ENCODE assay signal across 8 mouse cellular contexts in genomic region chr5:144014551-144015311, GRCm38 (mm10). TPM values are rescaled to one million over a fixed set of nuclear protein-coding genes. Genes with fewer than 3 reads are reported as not detected.
DNase-seq lines count a peak whose midpoint lies in the region; ATAC-seq and TF ChIP-seq lines count a peak whose summit lies in the region.

Gene Ccz1 (minus strand): TSS chr5:144014877.

- H3K36me3 ChIP-seq in heart, embryonic 12.5 days: peaks cover 25% of the 10 kb centered on the region
- peaks cover 20% of the 10 kb centered on the region for H3K36me3 ChIP-seq in kidney, postnatal 0 days (ENCODE audit: insufficient read depth, low read length)
- H3K36me3 ChIP-seq in liver, embryonic 11.5 days (ENCODE audit: control insufficient read depth, insufficient read depth, low read length): peaks cover 12% of the 10 kb centered on the region; the same call in 1 of the 2 replicates
- peaks cover 17% of the 10 kb centered on the region for H3K36me3 ChIP-seq in stomach, embryonic 14.5 days (ENCODE audit: control insufficient read depth, insufficient read depth, low read length)

- WGBS in heart, embryonic 12.5 days: 3% methylated on average over 47 of the region's 47 CpGs
- WGBS in kidney, postnatal 0 days: 3% methylated on average over 44 of the region's 47 CpGs
- WGBS in liver, embryonic 11.5 days: 3% methylated on average over 47 of the region's 47 CpGs
- WGBS in stomach, embryonic 14.5 days: 3% methylated on average over 47 of the region's 47 CpGs

- peak; percentile 87 for DNase-seq in CD4-positive helper T cell, adult 2 months (ENCODE audit: low read depth, low spot score)
- DNase-seq in brain, embryonic 18.5 days (ENCODE audit: low read depth, low spot score): peak; percentile 81
- DNase-seq in kidney, postnatal 0 days (ENCODE audit: low spot score): peak; percentile 97
- peak; percentile 79 for DNase-seq in liver, embryonic 11.5 days (ENCODE audit: low spot score)
- peak; percentile 78 for DNase-seq in naive thymus-derived CD4-positive, alpha-beta T cell, adult 2 months (ENCODE audit: low read depth)

- H3K9ac ChIP-seq in heart, embryonic 12.5 days: peak within 1 kb of the TSS; percentile 94
- H3K9ac ChIP-seq in kidney, postnatal 0 days (ENCODE audit: low read depth, low read length): peak within 1 kb of the TSS; percentile 85
- peak within 1 kb of the TSS; percentile 85 for H3K9ac ChIP-seq in liver, embryonic 11.5 days (ENCODE audit: low read depth, low read length)
- peak within 1 kb of the TSS; percentile 67 for H3K9ac ChIP-seq in stomach, embryonic 14.5 days (replicated peaks; ENCODE audit: low read depth, low read length)

- no peaks in the 10 kb centered on the region for H3K27me3 ChIP-seq in heart, embryonic 12.5 days (replicated peaks)
- H3K27me3 ChIP-seq in kidney, postnatal 0 days (ENCODE audit: insufficient read depth, low read length): no peaks in the 10 kb centered on the region
- no peaks in the 10 kb centered on the region for H3K27me3 ChIP-seq in liver, embryonic 11.5 days (replicated peaks; ENCODE audit: control insufficient read depth, insufficient read depth, low read length)
- no peaks in the 10 kb centered on the region for H3K27me3 ChIP-seq in stomach, embryonic 14.5 days (ENCODE audit: control insufficient read depth, insufficient read depth, low read length)

- peak within 1 kb of the TSS; percentile 66 for H3K27ac ChIP-seq in heart, embryonic 12.5 days (ENCODE audit: poor library complexity, severe bottlenecking)
- peak within 1 kb of the TSS; percentile 84 for H3K27ac ChIP-seq in kidney, postnatal 0 days
- peak within 1 kb of the TSS; percentile 75 for H3K27ac ChIP-seq in liver, embryonic 11.5 days (ENCODE audit: low read depth, low read length)
- peak within 1 kb of the TSS; percentile 58 for H3K27ac ChIP-seq in stomach, embryonic 14.5 days (ENCODE audit: low read length)

- peak; percentile 99 for ATAC-seq in erythroid progenitor cell, adult 5-6 weeks (replicated peaks; ENCODE audit: low FRiP score, poor library complexity, severe bottlenecking)
- ATAC-seq in heart, embryonic 12.5 days (ENCODE audit: insufficient number of reproducible peaks, low FRiP score): peak; percentile 98
- ATAC-seq in kidney, postnatal 0 days (replicated peaks; ENCODE audit: low FRiP score, low read depth): peak; percentile 97
- peak; percentile 99 for ATAC-seq in liver, embryonic 11.5 days (replicated peaks; ENCODE audit: low FRiP score)
- peak; percentile 98 for ATAC-seq in stomach, embryonic 14.5 days (ENCODE audit: insufficient number of reproducible peaks, insufficient read depth, low FRiP score, low read depth)

- peaks cover 3% of the 10 kb centered on the region; the same call in 1 of the 2 replicates for H3K4me1 ChIP-seq in heart, embryonic 12.5 days (replicated peaks)
- no peaks in the 10 kb centered on the region for H3K4me1 ChIP-seq in kidney, postnatal 0 days (replicated peaks; ENCODE audit: insufficient read depth, low read length)
- H3K4me1 ChIP-seq in liver, embryonic 11.5 days (replicated peaks; ENCODE audit: control insufficient read depth, insufficient read depth, low read length): no peaks in the 10 kb centered on the region
- H3K4me1 ChIP-seq in stomach, embryonic 14.5 days (ENCODE audit: control insufficient read depth, insufficient read depth, low read length): no peaks in the 10 kb centered on the region

- TF ChIP-seq CTCF in kidney, postnatal 0 days (IDR thresholded peaks at IDR 0.05; ENCODE audit: low read depth): no peak

- H3K4me2 ChIP-seq in heart, embryonic 12.5 days: peak within 1 kb of the TSS; percentile 60
- H3K4me2 ChIP-seq in kidney, postnatal 0 days (ENCODE audit: low read length): peak within 1 kb of the TSS; percentile 58
- peak within 1 kb of the TSS; percentile 75 for H3K4me2 ChIP-seq in liver, embryonic 11.5 days
- H3K4me2 ChIP-seq in stomach, embryonic 14.5 days (replicated peaks; ENCODE audit: low read depth, low read length): peak within 1 kb of the TSS; percentile 56

- H3K9me3 ChIP-seq in heart, embryonic 12.5 days (replicated peaks): no peaks in the 10 kb centered on the region
- no peaks in the 10 kb centered on the region for H3K9me3 ChIP-seq in kidney, postnatal 0 days (replicated peaks; ENCODE audit: low read length)
- no peaks in the 10 kb centered on the region for H3K9me3 ChIP-seq in liver, embryonic 11.5 days (ENCODE audit: control insufficient read depth, low read length)
- no peaks in the 10 kb centered on the region for H3K9me3 ChIP-seq in stomach, embryonic 14.5 days (ENCODE audit: control insufficient read depth, low read depth, low read length)

- peak within 1 kb of the TSS; percentile 98 for H3K4me3 ChIP-seq in heart, embryonic 12.5 days
- peak within 1 kb of the TSS; percentile 69 for H3K4me3 ChIP-seq in kidney, postnatal 0 days (replicated peaks; ENCODE audit: low read depth, low read length)
- peak within 1 kb of the TSS; percentile 80 for H3K4me3 ChIP-seq in liver, embryonic 11.5 days (ENCODE audit: low read depth, low read length)
- peak within 1 kb of the TSS; percentile 63 for H3K4me3 ChIP-seq in stomach, embryonic 14.5 days (ENCODE audit: low read depth, low read length)

RNA-seq across cellular contexts. Expression of gene Ccz1, which starts in this region (rescaled TPM):
- 64.9 and 86.4 TPM in 2 replicates for total RNA-seq in erythroid progenitor cell, adult 5-6 weeks (2015; ENCODE audit: low replicate concordance)
- 32.5 and 45.2 TPM in 2 replicates for total RNA-seq in erythroid progenitor cell, adult 5-6 weeks (2017; ENCODE audit: low replicate concordance)
- polyA plus RNA-seq in heart, embryonic 12.5 days (2016; fragmentation: Nextera tagmentation; extraction: Ambion mirVana): 59.1 and 59.3 TPM in 2 replicates
- 78.5 and 78.9 TPM in 2 replicates for polyA plus RNA-seq in kidney, postnatal 0 days (2015; fragmentation: Nextera tagmentation; extraction: Ambion mirVana)
- polyA plus RNA-seq in liver, embryonic 11.5 days (2014; fragmentation: Nextera tagmentation; extraction: Ambion mirVana): 93.1 and 97.2 TPM in 2 replicates
- polyA plus RNA-seq in stomach, embryonic 14.5 days (2014; fragmentation: Nextera tagmentation; extraction: Ambion mirVana): 78.0 and 80.7 TPM in 2 replicates

Comparison
In these comparisons a context has a peak if more than half of its experiments do, and no peak if none do; other contexts are left out.
1. Peak in every context shown above with its lines: DNase-seq, ATAC-seq, H3K4me3 ChIP-seq and H3K27ac ChIP-seq.